Mouse (Mus musculus) gastrocnemius, adult 2 months (tissue): ENCODE measurements around the gene Smim24. TPM values are rescaled to one million over a fixed set of nuclear protein-coding genes. Genes with fewer than 3 reads are reported as not detected.

ENCODE experiments used
- DNase-seq: peaks from one replicate; pipeline ENCODE4 v3.0.0; 2022
- H3K27ac ChIP-seq: fragments of 200-600 bp; 2 replicates; pipeline ENCODE4 v1.8.1; 2022; ENCODE audit warnings: mild to moderate bottlenecking
- H3K4me3 ChIP-seq: fragments of 200-600 bp; 2 replicates; pipeline ENCODE4 v1.8.1; 2022; ENCODE audit warnings: mild to moderate bottlenecking, moderate library complexity
- CTCF ChIP-seq: fragments of 200-600 bp; IDR thresholded peaks from 2 replicates; pipeline ENCODE4 v1.8.1; 2022; ENCODE audit warnings: antibody characterized with exemption, mild to moderate bottlenecking, moderate library complexity
- intact Hi-C: fragments of 180-260 bp; cut with DNase I; formaldehyde crosslinking; loops from one replicate; pipeline ENCODE4 v1.15.1; 2025
- total RNA-seq, 2 experiments: library from RNA; stranded (reverse); gene quantifications; 2 replicates each; pipeline ENCODE4 v1.2.3; 2021

Gene Smim24
- total RNA-seq, 2 experiments from 2014 or later = not detected

DNA sequence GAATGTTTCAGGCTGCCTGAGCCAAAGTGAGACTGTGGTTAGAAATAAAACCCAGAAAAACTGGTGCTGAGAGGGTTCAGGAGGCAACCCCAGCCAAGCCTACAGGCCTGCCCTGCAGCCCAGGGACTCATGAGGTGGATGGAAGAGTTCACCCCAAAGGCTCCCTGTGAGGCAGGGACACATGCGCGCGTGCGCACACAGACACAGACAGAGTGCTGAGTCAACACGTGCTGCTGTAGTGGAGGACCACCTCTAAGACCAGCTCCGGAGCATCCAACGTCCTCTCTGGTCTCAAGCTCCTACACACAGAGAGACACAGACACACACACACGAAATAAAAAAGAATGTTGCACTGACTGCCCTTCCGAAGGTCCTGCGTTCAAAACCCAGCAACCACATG is 17.5 kb upstream of the Smim24 start:
- TF ChIP-seq CTCF = no peak
- no peak overlapping the region for H3K4me3 ChIP-seq
- intact Hi-C loops = loop anchor here (10.0 kb wide), 1 partner anchor 169 kb away; the partner anchor contains the start of gene Gna11
- no peak overlapping the region for H3K27ac ChIP-seq
- DNase-seq = no peak

DNA sequence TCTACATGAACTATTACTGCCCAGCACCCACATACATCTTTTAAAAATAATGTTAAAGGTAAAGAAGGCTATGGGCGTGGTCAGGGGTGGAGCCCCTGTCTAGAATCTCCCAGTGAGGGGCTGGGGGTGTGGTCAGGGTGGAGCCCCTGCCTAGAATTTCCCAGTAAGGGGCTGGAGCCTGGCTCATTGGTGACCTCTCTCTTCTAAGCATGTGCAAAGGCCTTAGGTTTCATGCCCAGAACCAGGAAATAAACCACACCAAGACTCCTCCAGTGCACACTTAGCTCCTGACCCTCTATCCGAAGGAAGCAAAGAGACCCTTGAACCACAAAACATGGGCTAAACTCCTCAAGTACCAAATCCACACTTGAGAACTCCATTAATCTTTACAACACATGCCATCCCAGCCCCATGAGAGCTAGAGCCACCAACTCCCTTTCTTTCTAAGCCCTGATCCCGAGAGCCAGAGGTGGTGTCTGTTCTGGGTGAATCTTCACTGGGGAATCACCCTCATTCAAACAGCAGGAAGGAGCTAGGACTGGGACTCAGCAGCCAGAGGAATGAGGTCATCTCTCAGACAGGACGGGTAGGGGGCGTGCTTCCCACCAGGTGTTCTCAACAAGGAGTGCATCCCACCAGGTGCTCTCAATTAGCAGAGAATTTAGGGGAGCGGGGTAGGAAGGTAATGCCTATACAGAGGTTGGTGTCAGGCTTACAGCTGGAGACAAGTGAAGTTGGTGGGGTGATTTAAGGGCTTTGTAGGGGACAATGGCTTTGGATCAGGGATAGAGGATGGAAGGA is 16.1 kb upstream of the Smim24 start:
- Histone ChIP-seq H3K27ac (peak overlapping the region; percentile 24; the same call in 1 of the 2 replicates), H3K4me3 (peak overlapping the region; percentile 99)
- no peak for DNase-seq
- TF ChIP-seq CTCF = no peak
- intact Hi-C loops = loop anchor here (10.0 kb wide), 1 partner anchor 168 kb away; the partner anchor contains the start of gene Gna11

DNA sequence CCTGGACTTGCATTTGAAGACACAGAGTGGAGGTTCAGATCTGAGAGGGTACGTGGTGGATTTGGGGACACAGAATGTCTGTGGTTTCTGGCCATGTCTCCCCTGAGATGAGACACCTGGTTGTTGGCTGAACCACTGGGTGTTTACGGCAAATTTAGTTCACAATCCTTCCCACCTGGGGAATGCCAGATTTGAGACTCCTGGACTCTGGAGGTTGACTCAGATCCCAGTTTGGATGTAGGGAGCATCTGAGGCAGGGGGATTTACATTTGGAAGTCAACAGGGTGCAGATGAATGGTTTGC is 15.5 kb upstream of the Smim24 start:
- intact Hi-C loops = loop anchor here (10.0 kb wide), 1 partner anchor 167 kb away; the partner anchor contains the start of gene Gna11
- no peak for DNase-seq
- peak overlapping the region; percentile 94 for H3K27ac ChIP-seq
- H3K4me3 ChIP-seq = peak overlapping the region; percentile 99
- no peak for TF ChIP-seq CTCF

DNA sequence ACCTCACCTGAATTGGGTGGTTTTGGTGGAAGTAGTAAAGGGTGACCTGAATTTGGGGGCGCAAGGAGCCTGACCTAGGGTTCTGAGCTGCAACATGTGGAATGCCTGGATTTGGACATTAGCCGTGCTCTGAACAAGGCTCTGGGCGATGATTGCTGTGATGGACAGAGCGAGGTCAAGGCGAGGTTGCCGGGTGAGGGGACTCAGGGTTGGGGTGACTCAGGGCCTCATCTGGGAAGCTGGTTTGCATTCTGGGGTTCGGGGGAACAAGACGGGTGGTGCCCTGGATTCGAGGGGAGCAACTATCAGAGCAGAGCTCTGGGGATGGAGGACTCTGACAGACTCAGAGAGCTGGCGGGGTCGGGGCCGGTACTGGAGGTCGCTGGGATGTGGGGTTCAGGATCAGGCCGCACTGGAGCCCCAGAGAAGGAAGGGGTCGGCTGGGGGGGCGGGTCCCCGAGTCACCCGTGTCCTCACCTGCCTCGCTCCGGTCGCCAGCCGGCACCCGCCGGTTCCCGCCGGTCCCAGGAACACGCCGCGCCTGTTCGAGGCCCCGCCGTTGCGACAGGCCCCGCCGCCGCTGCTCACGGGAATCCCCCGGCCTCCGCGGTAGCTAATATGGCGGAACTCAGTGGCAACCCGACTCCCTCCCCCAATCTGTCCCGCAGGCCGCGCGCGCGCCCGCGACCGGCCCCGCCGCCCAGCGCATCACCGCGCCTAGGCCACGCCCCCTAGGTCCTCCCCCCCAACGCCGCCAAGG is 14.9 kb upstream of the Smim24 start, which contains the start of gene Fzr1:
Fzr1 (minus strand) TSS at position 724 of the 760 bp plus-strand sequence.
- peak within 1 kb of the TSS; percentile 94 for H3K27ac ChIP-seq
- DNase-seq = no peak
- intact Hi-C loops = loop anchor here (10.0 kb wide), 1 partner anchor 167 kb away; the partner anchor contains the start of gene Gna11

DNA sequence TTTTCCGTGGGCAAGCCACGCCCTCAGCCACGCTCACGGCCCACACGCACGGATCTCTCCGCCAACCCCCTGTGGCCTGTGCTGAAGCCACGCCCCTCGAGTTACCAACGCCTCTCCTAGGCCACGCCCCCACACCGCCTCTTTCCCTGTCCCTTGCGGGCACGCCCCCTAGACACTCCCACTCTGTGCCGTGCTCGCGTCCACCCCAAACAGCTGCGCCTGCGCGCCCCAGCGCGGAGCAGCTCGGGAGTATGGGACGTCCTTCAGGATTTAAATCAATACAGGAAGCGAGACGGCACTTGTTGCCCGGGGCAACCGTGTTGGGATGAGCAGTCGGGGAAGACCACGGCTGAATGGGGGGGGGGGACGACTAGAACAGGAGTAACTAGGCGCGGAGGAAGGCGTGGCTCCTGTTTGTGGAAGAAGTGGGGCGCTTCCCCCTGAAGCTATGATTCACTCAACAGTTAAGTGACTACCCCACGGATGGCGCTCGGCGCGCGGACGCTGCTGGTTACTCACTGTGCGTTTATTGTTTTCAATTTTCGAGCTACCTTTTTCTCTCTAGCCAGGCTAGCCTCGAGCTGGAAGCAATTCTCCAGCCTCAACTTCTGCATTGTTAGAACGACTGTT is 14.2 kb upstream of the Smim24 start:
- intact Hi-C loops = loop anchor here (10.0 kb wide), 1 partner anchor 166 kb away; the partner anchor contains the start of gene Gna11
- Histone ChIP-seq H3K27ac (peak overlapping the region; percentile 75), H3K4me3 (peak overlapping the region; percentile 99)
- TF ChIP-seq CTCF = no peak
- DNase-seq = peak; percentile 100

More for the DNA sequence above, 14.9 kb upstream of the Smim24 start, which contains the start of gene Fzr1:
- H3K4me3 ChIP-seq = peak within 1 kb of the TSS; percentile 99
- TF ChIP-seq CTCF = no peak

DNA sequence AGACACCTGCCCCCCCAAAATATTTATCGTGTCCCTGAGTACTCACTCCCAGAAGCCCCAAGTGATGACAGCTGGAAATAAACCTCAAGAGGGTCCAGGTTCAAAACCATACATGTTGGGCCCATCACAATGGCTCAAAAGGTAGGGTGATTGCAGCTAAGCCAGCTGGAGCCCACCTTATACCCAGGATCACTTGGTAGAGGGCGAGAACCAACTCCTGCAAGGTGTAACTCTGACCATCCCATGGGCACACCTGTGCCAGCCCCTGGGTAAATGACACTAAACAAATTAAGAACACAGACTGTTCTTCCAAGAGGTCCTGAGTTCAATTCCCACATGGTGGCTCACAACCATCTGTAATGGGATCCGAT is 13.7 kb upstream of the Smim24 start:
- DNase-seq = no peak
- Histone ChIP-seq H3K4me3 (peak overlapping the region; percentile 79), H3K27ac (peak overlapping the region; percentile 75)
- TF ChIP-seq CTCF = no peak
- intact Hi-C loops = loop anchor here (10.0 kb wide), 1 partner anchor 166 kb away; the partner anchor contains the start of gene Gna11

DNA sequence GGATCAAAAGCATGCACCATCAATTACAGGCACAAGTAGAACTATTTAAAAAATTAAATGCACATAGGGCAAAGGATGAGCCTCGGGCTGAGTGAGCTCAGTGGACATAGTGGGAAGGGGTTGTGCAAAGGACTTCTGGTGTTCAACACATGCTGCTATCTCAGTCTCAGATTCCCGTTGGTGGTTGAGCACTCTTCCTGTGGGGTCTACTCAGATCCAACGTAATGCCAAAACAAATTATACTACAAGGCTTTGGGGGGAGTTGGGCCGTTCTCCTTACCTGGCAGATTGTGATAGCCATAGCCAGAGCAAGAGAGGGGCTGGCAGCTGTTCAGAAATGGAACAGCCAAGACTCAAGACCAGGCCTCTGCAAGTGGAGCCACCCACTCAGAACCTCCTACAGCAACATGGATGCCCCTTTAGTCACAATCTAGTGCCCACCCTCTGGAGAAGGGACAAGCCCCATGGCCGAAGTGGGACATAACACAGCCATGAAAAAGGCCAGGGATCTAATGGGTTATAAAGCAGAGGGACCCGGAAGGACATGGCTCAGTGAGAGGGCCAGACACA is 13.0 kb upstream of the Smim24 start:
- no peak for TF ChIP-seq CTCF
- H3K27ac ChIP-seq = no peak overlapping the region
- intact Hi-C loops = loop anchor here (10.0 kb wide), 1 partner anchor 165 kb away; the partner anchor contains the start of gene Gna11

DNA sequence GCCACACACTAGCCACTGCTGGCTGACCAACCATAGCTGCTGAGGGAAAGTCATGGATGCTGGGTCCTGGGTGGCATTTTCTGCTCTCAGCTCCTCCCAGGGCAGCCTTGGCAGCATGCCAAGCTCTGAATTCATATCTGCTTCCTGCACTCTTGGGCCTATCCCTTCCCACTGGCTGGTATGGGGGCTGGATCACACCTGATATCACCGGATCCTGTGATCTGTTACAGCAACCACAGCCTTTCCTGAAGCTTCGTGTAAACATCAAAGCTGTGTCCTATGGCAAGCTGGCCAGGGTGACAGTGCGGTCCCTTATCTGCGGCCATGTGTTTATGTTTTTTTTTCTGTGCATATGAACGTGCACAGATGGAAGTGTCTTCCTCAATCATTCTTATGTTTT is 10.8 kb upstream of the Smim24 start:
- no peak for DNase-seq
- no peak overlapping the region for H3K27ac ChIP-seq
- intact Hi-C loops = no loop called here
- H3K4me3 ChIP-seq = no peak overlapping the region
- TF ChIP-seq CTCF = no peak

More for the DNA sequence above, 13.0 kb upstream of the Smim24 start:
- H3K4me3 ChIP-seq = no peak overlapping the region
- DNase-seq = no peak

DNA sequence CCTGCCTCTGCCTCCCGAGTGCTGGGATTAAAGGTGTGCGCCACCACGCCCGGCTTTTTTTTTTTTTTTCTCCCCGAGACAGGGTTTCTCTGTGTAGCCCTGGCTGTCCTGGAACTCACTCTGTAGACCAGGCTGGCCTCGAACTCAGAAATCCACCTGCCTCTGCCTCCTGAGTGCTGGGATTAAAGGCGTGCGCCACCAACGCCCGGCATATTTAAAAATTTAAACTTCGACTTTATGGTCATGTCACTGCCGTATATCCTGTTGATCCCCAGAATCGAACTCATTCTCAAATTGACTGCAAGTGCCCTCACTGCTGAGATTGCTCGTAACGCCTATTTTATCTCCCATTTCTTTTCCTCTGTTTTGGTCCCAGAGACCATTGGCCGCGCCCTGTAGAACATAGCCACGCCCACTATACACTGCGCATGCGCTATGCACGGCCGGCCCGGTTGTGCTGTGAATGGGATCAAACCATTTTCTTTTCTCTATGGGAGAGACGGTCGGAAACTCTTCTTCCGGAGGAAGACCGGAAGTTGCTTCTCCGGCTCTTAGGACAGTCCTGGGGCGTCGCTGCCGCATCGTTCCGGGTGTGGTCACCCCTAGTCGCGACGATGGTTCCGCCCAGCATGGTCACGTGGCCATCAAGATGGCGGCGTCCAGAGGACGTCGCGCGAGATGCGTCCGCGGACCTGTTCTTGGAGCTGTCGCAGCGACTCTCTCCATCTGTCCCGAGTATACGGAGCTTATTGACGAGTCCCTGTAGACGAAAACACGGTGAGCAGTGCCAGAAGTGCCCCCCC is 8.8 kb upstream of the Smim24 start, which contains the start of the genes Dohh and Gm48551:
Dohh (plus strand) TSS at position 627 of the 803 bp plus-strand sequence.
Gm48551 (plus strand) TSS at position 665 of the 803 bp plus-strand sequence.
- DNase-seq = peak; percentile 99
- intact Hi-C loops = no loop called here
- Histone ChIP-seq H3K27ac (peak within 1 kb of the TSS; percentile 95), H3K4me3 (peak within 1 kb of the TSS; percentile 80)
- TF ChIP-seq CTCF = no peak

DNA sequence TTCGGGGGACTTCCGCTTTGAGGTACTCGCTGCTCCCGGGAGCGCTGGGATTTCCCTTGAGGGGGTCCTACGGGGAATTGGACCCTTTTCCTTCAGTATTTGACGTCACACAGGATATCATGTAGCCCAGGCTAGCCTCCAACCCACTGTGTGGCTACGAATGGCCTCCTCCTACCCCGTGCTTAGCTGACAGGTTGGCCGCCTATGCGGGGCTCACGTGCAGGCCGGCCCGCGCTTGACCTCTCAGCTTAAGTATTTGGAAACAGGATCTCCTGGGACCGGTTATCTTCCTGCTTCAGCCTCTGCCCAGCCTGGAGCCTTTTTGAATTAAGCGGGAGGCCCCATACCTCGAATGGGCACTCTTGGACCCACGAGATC is 8.3 kb upstream of the Smim24 start:
- no peak for DNase-seq
- peak overlapping the region; percentile 95 for H3K27ac ChIP-seq
- H3K4me3 ChIP-seq = peak overlapping the region; percentile 80
- intact Hi-C loops = no loop called here
- no peak for TF ChIP-seq CTCF

DNA sequence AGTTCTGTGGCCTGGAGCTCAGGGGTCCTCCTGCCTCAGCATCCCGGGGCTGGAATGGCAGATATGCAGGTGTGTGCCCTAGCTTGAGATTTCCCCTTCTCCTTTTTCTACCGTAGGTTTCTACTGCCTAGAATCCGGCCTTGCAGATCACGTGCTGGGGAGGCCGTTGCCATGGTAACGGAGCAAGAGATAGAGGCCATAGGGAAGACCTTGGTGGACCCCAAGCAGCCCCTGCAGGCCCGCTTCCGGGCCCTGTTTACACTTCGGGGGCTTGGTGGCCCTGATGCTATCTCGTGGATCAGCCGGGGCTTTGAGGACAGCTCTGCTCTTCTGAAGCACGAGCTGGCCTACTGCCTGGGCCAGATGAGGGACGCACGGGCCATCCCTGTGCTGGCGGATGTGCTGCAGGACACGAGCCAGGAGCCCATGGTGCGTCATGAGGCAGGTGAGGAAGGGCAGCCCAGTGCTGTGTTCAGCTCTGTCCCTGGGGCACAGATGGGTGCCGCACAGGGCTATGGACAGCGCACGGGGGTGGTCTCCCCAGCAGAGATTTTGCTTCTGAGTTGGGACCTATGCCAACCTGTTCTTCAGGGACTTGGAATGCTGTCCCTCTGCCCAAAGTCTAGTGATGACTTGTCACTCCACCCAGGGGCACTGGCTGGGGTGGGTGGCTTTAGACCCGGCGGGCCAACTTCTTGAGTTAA is 7.1 kb upstream of the Smim24 start:
- Histone ChIP-seq H3K4me3 (peak overlapping the region; percentile 80), H3K27ac (no peak overlapping the region)
- intact Hi-C loops = no loop called here
- DNase-seq = no peak
- TF ChIP-seq CTCF = no peak
